Mouse (Mus musculus): ENCODE measurements around the gene Arhgap4. TPM values are rescaled to one million over a fixed set of nuclear protein-coding genes. Genes with fewer than 3 reads are reported as not detected.

Arhgap4 gene
- polyA plus RNA-seq, 2 experiments: 3.7 to 8.8 TPM

DNA sequence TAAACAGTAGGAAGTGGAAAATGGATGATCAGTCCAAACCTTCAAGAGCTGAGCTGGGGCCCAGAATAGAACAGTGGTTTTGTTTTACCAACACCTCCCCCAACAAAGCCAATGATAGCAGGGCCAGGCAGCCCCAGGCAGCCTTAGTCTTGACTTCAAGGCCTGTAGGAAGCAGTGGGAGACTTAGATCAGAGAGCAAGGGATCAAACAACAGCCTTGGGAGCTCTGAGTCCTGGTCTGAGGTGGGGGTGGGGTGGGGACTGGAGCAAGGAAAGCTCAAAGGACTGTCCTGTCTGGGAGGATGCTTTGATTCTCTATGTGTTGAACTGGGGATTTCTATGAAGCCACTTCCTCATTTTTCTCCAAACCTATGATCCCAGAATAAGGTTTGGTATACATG is 50.2 kb downstream of the Arhgap4 start:
- Histone ChIP-seq H3K4me2 (replicated peaks; ENCODE audit: low read depth, low read length, severe bottlenecking) (no peak overlapping the region), H3K4me1 (ENCODE audit: control insufficient read depth, insufficient read depth, low read length) (no peaks in the 10 kb centered on the region), H3K4me3 (replicated peaks; ENCODE audit: low read length) (no peak overlapping the region), H3K9ac (ENCODE audit: low read depth, low read length, severe bottlenecking) (no peak overlapping the region), H3K27me3 (ENCODE audit: control insufficient read depth, insufficient read depth, low read length) (no peaks in the 10 kb centered on the region), H3K36me3 (ENCODE audit: control insufficient read depth, insufficient read depth, low read length) (no peaks in the 10 kb centered on the region), H3K9me3 (ENCODE audit: control insufficient read depth, low read length) (no peaks in the 10 kb centered on the region), H3K27ac (replicated peaks; ENCODE audit: low read depth, low read length) (no peak overlapping the region)
- ATAC-seq (ENCODE audit: low FRiP score, low read depth): no peak
- no peak for TF ChIP-seq POLR2A (IDR thresholded peaks at IDR 0.05; ENCODE audit: borderline replicate concordance, extremely low read depth, insufficient read depth, insufficient read length)
- no peak for DNase-seq (ENCODE audit: low spot score)

DNA sequence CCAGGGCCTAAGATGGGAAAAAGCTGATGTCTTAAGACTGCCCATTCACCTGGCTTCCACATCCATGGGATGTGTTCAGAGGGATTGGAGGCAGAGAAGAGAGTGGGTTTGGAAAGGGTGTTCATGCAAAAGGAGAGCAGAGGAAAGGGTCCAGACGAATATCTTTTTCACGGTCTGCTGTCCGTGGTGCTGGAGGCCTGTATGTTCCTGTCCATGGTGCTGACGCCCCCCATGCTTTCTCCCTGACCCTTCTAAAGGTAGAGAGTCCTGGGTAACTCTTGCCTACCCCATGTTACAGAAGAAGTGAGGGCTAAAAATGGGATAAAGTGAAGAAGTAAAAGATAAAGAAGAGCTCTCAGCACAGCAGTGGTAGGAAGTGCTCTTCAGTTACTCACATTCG is 52.3 kb downstream of the Arhgap4 start:
- DNase-seq (ENCODE audit: low spot score): peak; percentile 13
- no peaks in the 10 kb centered on the region for H3K36me3 ChIP-seq (ENCODE audit: control insufficient read depth, insufficient read depth, low read length)
- no peak overlapping the region for H3K4me3 ChIP-seq (replicated peaks; ENCODE audit: low read length)
- H3K27me3 ChIP-seq (ENCODE audit: control insufficient read depth, insufficient read depth, low read length): no peaks in the 10 kb centered on the region
- H3K9me3 ChIP-seq (ENCODE audit: control insufficient read depth, low read length): no peaks in the 10 kb centered on the region
- no peak overlapping the region for H3K4me2 ChIP-seq (replicated peaks; ENCODE audit: low read depth, low read length, severe bottlenecking)
- H3K4me1 ChIP-seq (ENCODE audit: control insufficient read depth, insufficient read depth, low read length): no peaks in the 10 kb centered on the region
- 6% methylated on average over 5 of the region's 5 CpGs for WGBS
- no peak for ATAC-seq (ENCODE audit: low FRiP score, low read depth)
- H3K9ac ChIP-seq (ENCODE audit: low read depth, low read length, severe bottlenecking): no peak overlapping the region
- H3K27ac ChIP-seq (replicated peaks; ENCODE audit: low read depth, low read length): no peak overlapping the region
- TF ChIP-seq POLR2A (IDR thresholded peaks at IDR 0.05; ENCODE audit: borderline replicate concordance, extremely low read depth, insufficient read depth, insufficient read length): no peak

DNA sequence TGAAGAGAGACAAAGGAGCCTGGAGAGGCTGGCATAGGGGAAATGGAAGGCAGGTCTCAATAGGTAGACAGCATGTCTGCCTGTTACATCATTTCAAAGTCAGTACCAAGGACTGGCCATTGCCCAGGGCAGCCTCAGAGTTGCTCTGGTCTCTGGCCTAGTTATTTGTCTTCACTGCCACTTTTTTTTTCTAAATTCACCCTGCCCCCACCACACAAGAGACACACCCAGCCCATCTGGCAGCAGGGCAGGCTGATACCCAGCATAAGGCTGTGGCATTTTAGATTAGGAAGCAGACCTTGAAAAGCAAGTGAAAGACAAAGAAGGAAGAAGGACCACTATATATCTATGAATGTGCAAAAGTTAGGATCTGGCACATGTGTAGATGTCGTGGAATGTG is 53.8 kb downstream of the Arhgap4 start:
- DNase-seq (ENCODE audit: low spot score) (no peak), ATAC-seq (ENCODE audit: low FRiP score, low read depth) (no peak)
- 57% methylated on average over 1 of the region's 1 CpGs for WGBS
- Histone ChIP-seq H3K27ac (replicated peaks; ENCODE audit: low read depth, low read length) (no peak overlapping the region), H3K36me3 (ENCODE audit: control insufficient read depth, insufficient read depth, low read length) (no peaks in the 10 kb centered on the region), H3K4me1 (ENCODE audit: control insufficient read depth, insufficient read depth, low read length) (no peaks in the 10 kb centered on the region), H3K27me3 (ENCODE audit: control insufficient read depth, insufficient read depth, low read length) (no peaks in the 10 kb centered on the region), H3K4me2 (replicated peaks; ENCODE audit: low read depth, low read length, severe bottlenecking) (no peak overlapping the region), H3K4me3 (replicated peaks; ENCODE audit: low read length) (no peak overlapping the region), H3K9me3 (ENCODE audit: control insufficient read depth, low read length) (no peaks in the 10 kb centered on the region), H3K9ac (ENCODE audit: low read depth, low read length, severe bottlenecking) (no peak overlapping the region)
- no peak for TF ChIP-seq POLR2A (IDR thresholded peaks at IDR 0.05; ENCODE audit: borderline replicate concordance, extremely low read depth, insufficient read depth, insufficient read length)

DNA sequence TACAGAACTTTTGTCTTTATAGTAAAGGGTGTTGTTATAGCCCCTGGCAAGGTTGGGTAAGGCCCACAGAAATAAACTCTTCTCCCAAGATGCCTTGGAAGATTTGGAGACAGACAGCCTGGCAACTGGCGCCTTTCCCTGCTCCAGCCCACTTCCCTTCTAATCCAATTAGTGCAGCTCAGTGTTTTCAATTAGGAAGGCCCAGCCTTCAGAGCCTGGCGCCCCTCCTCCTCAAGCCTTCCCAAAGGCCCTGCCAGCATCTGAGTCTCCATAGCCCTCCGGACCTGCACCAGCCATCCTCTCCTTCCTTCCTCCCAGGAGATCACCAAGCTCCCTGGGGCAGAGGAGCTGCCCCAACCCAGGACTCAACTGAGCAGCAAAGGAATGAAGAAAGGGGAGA is 54.4 kb downstream of the Arhgap4 start:
- no peaks in the 10 kb centered on the region for H3K9me3 ChIP-seq (ENCODE audit: control insufficient read depth, low read length)
- ATAC-seq (ENCODE audit: low FRiP score, low read depth) (no peak), DNase-seq (ENCODE audit: low spot score) (no peak)
- H3K4me1 ChIP-seq (ENCODE audit: control insufficient read depth, insufficient read depth, low read length): no peaks in the 10 kb centered on the region
- H3K4me2 ChIP-seq (replicated peaks; ENCODE audit: low read depth, low read length, severe bottlenecking): no peak overlapping the region
- H3K27me3 ChIP-seq (ENCODE audit: control insufficient read depth, insufficient read depth, low read length): no peaks in the 10 kb centered on the region
- no peak overlapping the region for H3K27ac ChIP-seq (replicated peaks; ENCODE audit: low read depth, low read length)
- H3K4me3 ChIP-seq (replicated peaks; ENCODE audit: low read length): no peak overlapping the region
- no peak overlapping the region for H3K9ac ChIP-seq (ENCODE audit: low read depth, low read length, severe bottlenecking)
- TF ChIP-seq POLR2A (IDR thresholded peaks at IDR 0.05; ENCODE audit: borderline replicate concordance, extremely low read depth, insufficient read depth, insufficient read length): no peak
- WGBS: 35% methylated on average over 3 of the region's 3 CpGs
- no peaks in the 10 kb centered on the region for H3K36me3 ChIP-seq (ENCODE audit: control insufficient read depth, insufficient read depth, low read length)

DNA sequence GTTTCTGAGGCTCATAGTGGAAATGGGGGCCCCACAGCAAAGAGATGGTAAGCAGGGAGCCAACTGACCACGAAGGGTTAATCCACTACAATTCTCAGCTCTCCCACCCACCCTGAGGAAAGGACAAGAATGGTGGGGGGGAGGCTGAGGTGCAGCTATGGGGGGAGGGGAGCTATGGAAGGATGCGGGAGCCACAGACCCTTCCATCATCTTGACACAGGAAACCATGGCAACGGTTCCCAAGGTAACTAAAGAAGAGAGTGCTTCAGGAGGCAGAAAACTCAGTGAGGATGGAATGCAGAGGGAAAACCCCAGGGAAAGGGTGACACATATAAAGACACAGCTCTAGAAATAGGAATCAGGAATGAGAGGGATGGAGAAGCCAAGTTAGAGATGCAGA is 57.0 kb downstream of the Arhgap4 start:
- no peak for DNase-seq (ENCODE audit: low spot score)

DNA sequence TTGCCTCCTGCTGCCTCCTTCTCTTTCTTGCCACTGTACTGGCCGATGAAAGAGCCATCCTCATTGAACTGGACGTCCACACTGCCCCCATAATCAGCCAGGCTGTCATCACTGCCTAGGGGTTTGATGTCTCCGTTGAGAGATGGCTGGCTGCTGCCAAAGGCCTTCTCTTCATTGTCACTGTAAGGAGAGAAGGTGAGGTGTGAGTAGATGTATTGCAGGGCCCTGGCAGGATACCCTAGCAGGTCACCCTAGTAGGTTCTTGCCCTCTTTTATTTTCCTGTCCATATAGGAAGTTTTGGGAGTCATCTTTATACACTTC is 66.6 kb downstream of the Arhgap4 start:
- no peak overlapping the region for H3K9ac ChIP-seq (ENCODE audit: low read depth, low read length, severe bottlenecking)
- H3K9me3 ChIP-seq (ENCODE audit: control insufficient read depth, low read length): no peaks in the 10 kb centered on the region
- H3K4me2 ChIP-seq (replicated peaks; ENCODE audit: low read depth, low read length, severe bottlenecking): no peak overlapping the region
- ATAC-seq (ENCODE audit: low FRiP score, low read depth): no peak
- no peak for DNase-seq (ENCODE audit: low spot score)
- no peak for TF ChIP-seq POLR2A (IDR thresholded peaks at IDR 0.05; ENCODE audit: borderline replicate concordance, extremely low read depth, insufficient read depth, insufficient read length)
- no peak overlapping the region for H3K27ac ChIP-seq (replicated peaks; ENCODE audit: low read depth, low read length)
- 71% methylated on average over 3 of the region's 3 CpGs for WGBS
- H3K4me3 ChIP-seq (replicated peaks; ENCODE audit: low read length): no peak overlapping the region
- H3K27me3 ChIP-seq (ENCODE audit: control insufficient read depth, insufficient read depth, low read length): no peaks in the 10 kb centered on the region
- H3K4me1 ChIP-seq (ENCODE audit: control insufficient read depth, insufficient read depth, low read length): no peaks in the 10 kb centered on the region
- no peaks in the 10 kb centered on the region for H3K36me3 ChIP-seq (ENCODE audit: control insufficient read depth, insufficient read depth, low read length)

More for the DNA sequence above, 57.0 kb downstream of the Arhgap4 start:
- WGBS: 45% methylated on average over 3 of the region's 3 CpGs
- no peaks in the 10 kb centered on the region for H3K36me3 ChIP-seq (ENCODE audit: control insufficient read depth, insufficient read depth, low read length)
- H3K27ac ChIP-seq (replicated peaks; ENCODE audit: low read depth, low read length): no peak overlapping the region
- no peaks in the 10 kb centered on the region for H3K4me1 ChIP-seq (ENCODE audit: control insufficient read depth, insufficient read depth, low read length)
- ATAC-seq (ENCODE audit: low FRiP score, low read depth): no peak
- H3K27me3 ChIP-seq (ENCODE audit: control insufficient read depth, insufficient read depth, low read length): no peaks in the 10 kb centered on the region
- H3K9ac ChIP-seq (ENCODE audit: low read depth, low read length, severe bottlenecking): no peak overlapping the region
- no peak overlapping the region for H3K4me3 ChIP-seq (replicated peaks; ENCODE audit: low read length)
- no peaks in the 10 kb centered on the region for H3K9me3 ChIP-seq (ENCODE audit: control insufficient read depth, low read length)
- TF ChIP-seq POLR2A (IDR thresholded peaks at IDR 0.05; ENCODE audit: borderline replicate concordance, extremely low read depth, insufficient read depth, insufficient read length): no peak
- no peak overlapping the region for H3K4me2 ChIP-seq (replicated peaks; ENCODE audit: low read depth, low read length, severe bottlenecking)
